Mouse (Mus musculus): ENCODE measurements around the gene Frmd5. TPM values are rescaled to one million over a fixed set of nuclear protein-coding genes. Genes with fewer than 3 reads are reported as not detected.

Frmd5 gene
- polyA plus RNA-seq, 1 experiment from 2014 or later, result 2.4 TPM

- Histone ChIP-seq H3K36me3 (no peaks in the 10 kb centered on the region), H3K9ac (no peak overlapping the region), H3K9me3 (replicated peaks) (no peaks in the 10 kb centered on the region), H3K27me3 (no peaks in the 10 kb centered on the region), H3K4me3 (replicated peaks) (no peak overlapping the region), H3K4me2 (no peak overlapping the region), H3K27ac (no peak overlapping the region), H3K4me1 (no peaks in the 10 kb centered on the region)
- no peak for ATAC-seq (replicated peaks; ENCODE audit: low FRiP score)
- 72% methylated on average over 8 of the region's 8 CpGs for WGBS
Observed at GRCm38 (mm10) chr2:121655106-121655505, 151.8 kb downstream of the Frmd5 start.

- no peaks in the 10 kb centered on the region for H3K27me3 ChIP-seq
- no peak overlapping the region for H3K4me2 ChIP-seq
- ATAC-seq (replicated peaks; ENCODE audit: low FRiP score), result no peak
- no peak overlapping the region for H3K27ac ChIP-seq
- H3K4me3 ChIP-seq (replicated peaks), result no peak overlapping the region
- WGBS, result 51% methylated on average over 4 of the region's 4 CpGs
- H3K9ac ChIP-seq, result no peak overlapping the region
- no peaks in the 10 kb centered on the region for H3K36me3 ChIP-seq
- peaks cover 2% of the 10 kb centered on the region; the same call in 1 of the 2 replicates for H3K4me1 ChIP-seq
- no peaks in the 10 kb centered on the region for H3K9me3 ChIP-seq (replicated peaks)
Observed at GRCm38 (mm10) chr2:121646528-121646927, 160.4 kb downstream of the Frmd5 start.

GRCm38 (mm10) chr2:121642934-121643333 is 164.0 kb downstream of the Frmd5 start:
- Histone ChIP-seq H3K27me3 (no peaks in the 10 kb centered on the region), H3K4me2 (no peak overlapping the region), H3K36me3 (no peaks in the 10 kb centered on the region), H3K4me3 (replicated peaks) (no peak overlapping the region), H3K9ac (no peak overlapping the region), H3K9me3 (replicated peaks) (no peaks in the 10 kb centered on the region), H3K4me1 (peaks cover 15% of the 10 kb centered on the region), H3K27ac (no peak overlapping the region)
- WGBS, result 39% methylated on average over 6 of the region's 6 CpGs
- no peak for ATAC-seq (replicated peaks; ENCODE audit: low FRiP score)

GRCm38 (mm10) chr2:121632091-121632490 is 174.8 kb downstream of the Frmd5 start:
- no peaks in the 10 kb centered on the region for H3K27me3 ChIP-seq
- H3K4me1 ChIP-seq, result peaks cover 19% of the 10 kb centered on the region
- no peaks in the 10 kb centered on the region for H3K9me3 ChIP-seq (replicated peaks)
- no peak overlapping the region for H3K4me3 ChIP-seq (replicated peaks)
- no peak overlapping the region for H3K4me2 ChIP-seq
- no peak overlapping the region for H3K27ac ChIP-seq
- H3K9ac ChIP-seq, result no peak overlapping the region
- WGBS, result 64% methylated on average over 4 of the region's 4 CpGs
- no peaks in the 10 kb centered on the region for H3K36me3 ChIP-seq
- no peak for ATAC-seq (replicated peaks; ENCODE audit: low FRiP score)

GRCm38 (mm10) chr2:121630286-121630685 is 176.6 kb downstream of the Frmd5 start:
- H3K27ac ChIP-seq, result no peak overlapping the region
- H3K9me3 ChIP-seq (replicated peaks), result no peaks in the 10 kb centered on the region
- peaks cover 19% of the 10 kb centered on the region for H3K4me1 ChIP-seq
- ATAC-seq (replicated peaks; ENCODE audit: low FRiP score), result no peak
- no peaks in the 10 kb centered on the region for H3K27me3 ChIP-seq
- WGBS, result 55% methylated on average over 5 of the region's 5 CpGs
- H3K4me2 ChIP-seq, result no peak overlapping the region
- no peak overlapping the region for H3K4me3 ChIP-seq (replicated peaks)
- no peak overlapping the region for H3K9ac ChIP-seq
- H3K36me3 ChIP-seq, result no peaks in the 10 kb centered on the region

- Histone ChIP-seq H3K27ac (peak overlapping the region; percentile 45), H3K4me3 (replicated peaks) (no peak overlapping the region), H3K9me3 (replicated peaks) (no peaks in the 10 kb centered on the region), H3K4me2 (no peak overlapping the region), H3K4me1 (peaks cover 13% of the 10 kb centered on the region), H3K9ac (no peak overlapping the region), H3K27me3 (no peaks in the 10 kb centered on the region), H3K36me3 (no peaks in the 10 kb centered on the region)
- WGBS, result 37% methylated on average over 10 of the region's 10 CpGs
- ATAC-seq (replicated peaks; ENCODE audit: low FRiP score), result no peak
Observed at GRCm38 (mm10) chr2:121628290-121628689, 178.6 kb downstream of the Frmd5 start.

- Histone ChIP-seq H3K4me2 (no peak overlapping the region), H3K9me3 (replicated peaks) (no peaks in the 10 kb centered on the region), H3K4me3 (replicated peaks) (no peak overlapping the region), H3K4me1 (peaks cover 7% of the 10 kb centered on the region; the same call in 1 of the 2 replicates), H3K27me3 (no peaks in the 10 kb centered on the region), H3K27ac (no peak overlapping the region), H3K9ac (no peak overlapping the region), H3K36me3 (no peaks in the 10 kb centered on the region)
- no peak for ATAC-seq (replicated peaks; ENCODE audit: low FRiP score)
- WGBS, result 96% methylated on average over 3 of the region's 3 CpGs
Observed at GRCm38 (mm10) chr2:121625901-121626300, 181.0 kb downstream of the Frmd5 start.

GRCm38 (mm10) chr2:121621262-121622163 is 185.4 kb downstream of the Frmd5 start:
- H3K27ac ChIP-seq, result no peak overlapping the region
- WGBS, result 56% methylated on average over 13 of the region's 13 CpGs
- no peak overlapping the region for H3K9ac ChIP-seq
- no peaks in the 10 kb centered on the region for H3K36me3 ChIP-seq
- 0 out of 2 replicates have a peak, but pooled peaks cover 4% of the 10 kb centered on the region for H3K4me1 ChIP-seq
- no peaks in the 10 kb centered on the region for H3K9me3 ChIP-seq (replicated peaks)
- no peak for ATAC-seq (replicated peaks; ENCODE audit: low FRiP score)
- H3K4me2 ChIP-seq, result no peak overlapping the region
- no peak overlapping the region for H3K4me3 ChIP-seq (replicated peaks)
- H3K27me3 ChIP-seq, result no peaks in the 10 kb centered on the region

GRCm38 (mm10) chr2:121620582-121621261 is 186.2 kb downstream of the Frmd5 start:
- Histone ChIP-seq H3K9me3 (replicated peaks) (no peaks in the 10 kb centered on the region), H3K4me2 (no peak overlapping the region), H3K27me3 (no peaks in the 10 kb centered on the region), H3K9ac (no peak overlapping the region), H3K27ac (no peak overlapping the region), H3K36me3 (no peaks in the 10 kb centered on the region), H3K4me1 (0 out of 2 replicates have a peak, but pooled peaks cover 4% of the 10 kb centered on the region), H3K4me3 (replicated peaks) (no peak overlapping the region)
- WGBS, result 83% methylated on average over 7 of the region's 7 CpGs
- no peak for ATAC-seq (replicated peaks; ENCODE audit: low FRiP score)

GRCm38 (mm10) chr2:121615199-121615559 is 191.7 kb downstream of the Frmd5 start:
- no peak for ATAC-seq (replicated peaks; ENCODE audit: low FRiP score)
- no peaks in the 10 kb centered on the region for H3K36me3 ChIP-seq
- H3K9me3 ChIP-seq (replicated peaks), result no peaks in the 10 kb centered on the region
- H3K4me3 ChIP-seq (replicated peaks), result no peak overlapping the region
- H3K27ac ChIP-seq, result no peak overlapping the region
- no peak overlapping the region for H3K9ac ChIP-seq
- WGBS, result 77% methylated on average over 7 of the region's 7 CpGs
- H3K4me1 ChIP-seq, result peaks cover 7% of the 10 kb centered on the region
- no peak overlapping the region for H3K4me2 ChIP-seq
- no peaks in the 10 kb centered on the region for H3K27me3 ChIP-seq

GRCm38 (mm10) chr2:121614483-121615198 is 192.2 kb downstream of the Frmd5 start:
- Histone ChIP-seq H3K36me3 (no peaks in the 10 kb centered on the region), H3K27ac (no peak overlapping the region), H3K4me3 (replicated peaks) (no peak overlapping the region), H3K9me3 (replicated peaks) (no peaks in the 10 kb centered on the region), H3K9ac (no peak overlapping the region), H3K4me2 (no peak overlapping the region), H3K4me1 (peaks cover 12% of the 10 kb centered on the region), H3K27me3 (no peaks in the 10 kb centered on the region)
- ATAC-seq (replicated peaks; ENCODE audit: low FRiP score), result no peak
- 83% methylated on average over 9 of the region's 9 CpGs for WGBS

- Histone ChIP-seq H3K36me3 (no peaks in the 10 kb centered on the region), H3K27ac (no peak overlapping the region), H3K9me3 (replicated peaks) (no peaks in the 10 kb centered on the region), H3K4me1 (peaks cover 12% of the 10 kb centered on the region), H3K4me2 (no peak overlapping the region), H3K9ac (no peak overlapping the region), H3K4me3 (replicated peaks) (no peak overlapping the region), H3K27me3 (no peaks in the 10 kb centered on the region)
- ATAC-seq (replicated peaks; ENCODE audit: low FRiP score), result no peak
- WGBS, result 59% methylated on average over 5 of the region's 5 CpGs
Observed at GRCm38 (mm10) chr2:121612112-121612511, 194.8 kb downstream of the Frmd5 start.

Data from kidney, embryonic 15.5 days (tissue).